Mouse (Mus musculus): ENCODE results near the gene Clip4.

- TF ChIP-seq POLR2A (IDR thresholded peaks at IDR 0.05; ENCODE audit: borderline replicate concordance, extremely low read depth, low read depth, low read length) (no peak), CTCF (IDR thresholded peaks at IDR 0.05; ENCODE audit: insufficient read depth, low read length) (no peak)
Observed at GRCm38 (mm10) chr17:71782699-71783365, 14.6 kb downstream of the Clip4 start.

Measured in lung, adult 2 months (tissue).